In the genomic region with DNA sequence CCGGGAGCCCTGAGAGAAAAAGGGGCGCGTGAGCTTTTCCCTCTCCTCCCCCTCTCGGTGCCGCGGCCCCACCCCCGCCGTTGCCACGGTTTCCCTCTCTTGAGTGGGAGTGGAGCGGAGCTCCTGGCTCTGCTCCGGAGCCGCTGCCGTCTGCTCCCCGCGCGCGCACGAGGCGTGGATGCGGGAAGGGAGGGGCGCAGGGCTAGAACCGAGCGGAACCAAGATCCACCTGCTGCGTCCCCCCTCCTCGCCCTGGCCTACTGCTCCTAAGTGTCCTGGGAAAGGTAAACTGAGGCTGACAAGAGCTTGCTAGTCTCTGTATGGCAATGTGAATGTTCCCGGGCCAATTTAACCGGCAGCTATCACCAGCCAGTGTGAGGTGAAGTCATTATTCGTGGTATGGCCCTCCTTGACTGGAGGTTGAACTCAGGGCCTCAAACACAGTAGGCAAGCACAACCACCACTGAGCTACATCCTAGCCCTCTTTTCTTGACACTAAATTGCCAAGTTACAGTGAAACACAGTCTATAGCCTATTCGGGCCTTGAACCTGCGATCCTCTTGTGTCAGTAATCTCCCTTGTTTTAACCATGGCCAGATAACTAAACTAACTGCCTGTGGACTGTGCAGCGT, we compare ENCODE assay signal across 8 mouse cellular contexts. TPM values are rescaled to one million over a fixed set of nuclear protein-coding genes. Genes with fewer than 3 reads are reported as not detected.
DNase-seq lines count a peak whose midpoint lies in the region; ATAC-seq and TF ChIP-seq lines count a peak whose summit lies in the region.

No protein-coding gene starts in this region.

- no peak overlapping the region for H3K9ac ChIP-seq in kidney, embryonic 14.5 days (ENCODE audit: low read depth, low read length)
- H3K9ac ChIP-seq in hindbrain, embryonic 15.5 days: no peak overlapping the region
- H3K9ac ChIP-seq in liver, embryonic 14.5 days (replicated peaks): peak overlapping the region; percentile 56

- peak overlapping the region; percentile 66 for H3K4me3 ChIP-seq in kidney, embryonic 14.5 days (ENCODE audit: low read length)
- H3K4me3 ChIP-seq in embryonic facial prominence, embryonic 10.5 days: peak overlapping the region; percentile 72
- H3K4me3 ChIP-seq in hindbrain, embryonic 15.5 days: peak overlapping the region; percentile 46
- H3K4me3 ChIP-seq in liver, embryonic 14.5 days (ENCODE audit: insufficient read depth in 1 of 2, low read depth in 2 of 2, low read length in 2 of 2): peak overlapping the region; percentile 46 to 72

- no peaks in the 10 kb centered on the region for H3K9me3 ChIP-seq in kidney, embryonic 14.5 days (ENCODE audit: control insufficient read depth, low read length)
- H3K9me3 ChIP-seq in embryonic facial prominence, embryonic 10.5 days: no peaks in the 10 kb centered on the region
- H3K9me3 ChIP-seq in hindbrain, embryonic 15.5 days: no peaks in the 10 kb centered on the region
- no peaks in the 10 kb centered on the region for H3K9me3 ChIP-seq in liver, embryonic 14.5 days (ENCODE audit: control insufficient read depth, low read length)

- TF ChIP-seq EP300 in liver, embryonic 14.5 days (IDR thresholded peaks at IDR 0.05; ENCODE audit: low read depth): no peak

- TF ChIP-seq CTCF in liver, embryonic 14.5 days (IDR thresholded peaks at IDR 0.05; ENCODE audit: low read depth): no peak

- H3K4me2 ChIP-seq in kidney, embryonic 14.5 days (replicated peaks; ENCODE audit: low read depth, low read length): peak overlapping the region; percentile 99
- peak overlapping the region; percentile 86 for H3K4me2 ChIP-seq in hindbrain, embryonic 15.5 days
- peak overlapping the region; percentile 100 for H3K4me2 ChIP-seq in liver, embryonic 14.5 days (ENCODE audit: low read depth)

- WGBS in kidney, embryonic 14.5 days: 12% methylated on average over 27 of the region's 31 CpGs
- 9% methylated on average over 31 of the region's 31 CpGs for WGBS in embryonic facial prominence, embryonic 10.5 days
- WGBS in hindbrain, embryonic 15.5 days: 8% methylated on average over 27 of the region's 31 CpGs
- 11% methylated on average over 22 of the region's 31 CpGs for WGBS in liver, embryonic 14.5 days (ENCODE audit: insufficient replicate concordance)

- peaks cover 23% of the 10 kb centered on the region for H3K4me1 ChIP-seq in kidney, embryonic 14.5 days (ENCODE audit: control insufficient read depth, insufficient read depth, low read length)
- peaks cover 46% of the 10 kb centered on the region for H3K4me1 ChIP-seq in embryonic facial prominence, embryonic 10.5 days
- peaks cover 38% of the 10 kb centered on the region for H3K4me1 ChIP-seq in hindbrain, embryonic 15.5 days (replicated peaks)
- H3K4me1 ChIP-seq in liver, embryonic 14.5 days (replicated peaks; ENCODE audit: control insufficient read depth in 2 of 2, insufficient read depth in 2 of 2, low read length in 1 of 2): peaks cover 20 to 26% of the 10 kb centered on the region in 2 experiments

- no peak overlapping the region for H3K27ac ChIP-seq in kidney, embryonic 14.5 days (ENCODE audit: low read depth, low read length)
- no peak overlapping the region for H3K27ac ChIP-seq in embryonic facial prominence, embryonic 10.5 days (replicated peaks)
- H3K27ac ChIP-seq in hindbrain, embryonic 15.5 days (replicated peaks): no peak overlapping the region
- no peak overlapping the region for H3K27ac ChIP-seq in liver, embryonic 14.5 days

- no peak for DNase-seq in kidney, postnatal 14 days
- DNase-seq in embryonic facial prominence, embryonic 10.5 days (ENCODE audit: low spot score): no peak
- DNase-seq in liver, embryonic 14.5 days (ENCODE audit: low read depth in 3 of 3, low spot score in 3 of 3): no peak
- DNase-seq in right cerebral cortex, adult 2 months (ENCODE audit: low spot score in 2 of 2): peak; percentile 68 to 80
- no peak for DNase-seq in cerebellum, adult 11 months
- no peak for DNase-seq in kidney, postnatal 10 days

- ATAC-seq in kidney, embryonic 14.5 days (ENCODE audit: low FRiP score, low TSS enrichment): no peak
- peak; percentile 27; the same call in 1 of the 2 replicates for ATAC-seq in hindbrain, embryonic 15.5 days (ENCODE audit: low FRiP score, low read depth)
- ATAC-seq in liver, embryonic 14.5 days (ENCODE audit: insufficient read depth): no peak

- H3K36me3 ChIP-seq in kidney, embryonic 14.5 days (ENCODE audit: control insufficient read depth, insufficient read depth, low read length): no peaks in the 10 kb centered on the region
- no peaks in the 10 kb centered on the region for H3K36me3 ChIP-seq in embryonic facial prominence, embryonic 10.5 days (replicated peaks)
- no peaks in the 10 kb centered on the region for H3K36me3 ChIP-seq in hindbrain, embryonic 15.5 days
- no peaks in the 10 kb centered on the region for H3K36me3 ChIP-seq in liver, embryonic 14.5 days (replicated peaks; ENCODE audit: control insufficient read depth, insufficient read depth, low read depth)

- peaks cover 22% of the 10 kb centered on the region for H3K27me3 ChIP-seq in kidney, embryonic 14.5 days (ENCODE audit: control insufficient read depth, insufficient read depth, low read length)
- H3K27me3 ChIP-seq in embryonic facial prominence, embryonic 10.5 days (replicated peaks; ENCODE audit: low read depth, poor library complexity, severe bottlenecking): peaks cover 100% of the 10 kb centered on the region
- peaks cover 63% of the 10 kb centered on the region for H3K27me3 ChIP-seq in hindbrain, embryonic 15.5 days
- H3K27me3 ChIP-seq in liver, embryonic 14.5 days (ENCODE audit: control insufficient read depth, insufficient read depth, low read length): peaks cover 19% of the 10 kb centered on the region

RNA-seq across cellular contexts. Expression of a gene that starts 1.2 kb away (rescaled TPM):
- polyA plus RNA-seq in kidney, embryonic 14.5 days (2014; fragmentation: Nextera tagmentation; extraction: Ambion mirVana): 0.87 and 1.7 TPM in 2 replicates
- 0.79 and 0.89 TPM in 2 replicates for polyA plus RNA-seq in embryonic facial prominence, embryonic 10.5 days (2016; fragmentation: Nextera tagmentation; extraction: Ambion mirVana)
- polyA plus RNA-seq in hindbrain, embryonic 15.5 days (2015; fragmentation: Nextera tagmentation; extraction: Ambion mirVana): 0.37 and 0.56 TPM in 2 replicates
- 2.0 and 2.1 TPM in 2 replicates for polyA plus RNA-seq in liver, embryonic 14.5 days (2012; rRNA removed)
- 2.3 and 2.4 TPM in 2 replicates for polyA plus RNA-seq in liver, embryonic 14.5 days (2014; fragmentation: Nextera tagmentation; extraction: Ambion mirVana)

RNA-seq across cellular contexts. Expression of a gene that starts 16.9 kb away (rescaled TPM):
- polyA plus RNA-seq in kidney, embryonic 14.5 days (2014; fragmentation: Nextera tagmentation; extraction: Ambion mirVana): 0.50 and 0.72 TPM in 2 replicates
- not detected in 2 replicates for polyA plus RNA-seq in embryonic facial prominence, embryonic 10.5 days (2016; fragmentation: Nextera tagmentation; extraction: Ambion mirVana)
- polyA plus RNA-seq in hindbrain, embryonic 15.5 days (2015; fragmentation: Nextera tagmentation; extraction: Ambion mirVana): 2.1 and 2.2 TPM in 2 replicates
- polyA plus RNA-seq in liver, embryonic 14.5 days (2012; rRNA removed): 0.08 and 0.12 TPM in 2 replicates
- 0.05 and 0.06 TPM in 2 replicates for polyA plus RNA-seq in liver, embryonic 14.5 days (2014; fragmentation: Nextera tagmentation; extraction: Ambion mirVana)

RNA-seq across cellular contexts. Expression of a gene that starts 44.0 kb away (rescaled TPM):
- polyA plus RNA-seq in kidney, embryonic 14.5 days (2014; fragmentation: Nextera tagmentation; extraction: Ambion mirVana): 19.4 and 30.6 TPM in 2 replicates
- polyA plus RNA-seq in embryonic facial prominence, embryonic 10.5 days (2016; fragmentation: Nextera tagmentation; extraction: Ambion mirVana): 40.6 and 41.1 TPM in 2 replicates
- 18.6 and 19.6 TPM in 2 replicates for polyA plus RNA-seq in hindbrain, embryonic 15.5 days (2015; fragmentation: Nextera tagmentation; extraction: Ambion mirVana)
- 6.1 and 6.6 TPM in 2 replicates for polyA plus RNA-seq in liver, embryonic 14.5 days (2012; rRNA removed)
- 6.0 and 6.7 TPM in 2 replicates for polyA plus RNA-seq in liver, embryonic 14.5 days (2014; fragmentation: Nextera tagmentation; extraction: Ambion mirVana)

RNA-seq across cellular contexts. Expression of a gene that starts 54.2 kb away (rescaled TPM):
- 10.2 and 13.8 TPM in 2 replicates for polyA plus RNA-seq in kidney, embryonic 14.5 days (2014; fragmentation: Nextera tagmentation; extraction: Ambion mirVana)
- polyA plus RNA-seq in embryonic facial prominence, embryonic 10.5 days (2016; fragmentation: Nextera tagmentation; extraction: Ambion mirVana): 19.3 and 22.5 TPM in 2 replicates
- polyA plus RNA-seq in hindbrain, embryonic 15.5 days (2015; fragmentation: Nextera tagmentation; extraction: Ambion mirVana): 27.1 and 27.7 TPM in 2 replicates
- 0.71 and 0.76 TPM in 2 replicates for polyA plus RNA-seq in liver, embryonic 14.5 days (2012; rRNA removed)
- 0.65 and 0.73 TPM in 2 replicates for polyA plus RNA-seq in liver, embryonic 14.5 days (2014; fragmentation: Nextera tagmentation; extraction: Ambion mirVana)

Comparison
In these comparisons a context has a peak if more than half of its experiments do, and no peak if none do; other contexts are left out.
1. DNase-seq: peak in right cerebral cortex, adult 2 months (2 of 2); none in kidney, postnatal 14 days (single experiment), embryonic facial prominence, embryonic 10.5 days (single experiment), liver, embryonic 14.5 days (0 of 3), cerebellum, adult 11 months (single experiment) and kidney, postnatal 10 days (single experiment).
2. Peak in every context shown above with its lines, with median percentiles within 50 percentile points of each other: H3K4me2 ChIP-seq and H3K4me3 ChIP-seq.